27 mouse cellular contexts compared by ENCODE assay signal in the genomic region with DNA sequence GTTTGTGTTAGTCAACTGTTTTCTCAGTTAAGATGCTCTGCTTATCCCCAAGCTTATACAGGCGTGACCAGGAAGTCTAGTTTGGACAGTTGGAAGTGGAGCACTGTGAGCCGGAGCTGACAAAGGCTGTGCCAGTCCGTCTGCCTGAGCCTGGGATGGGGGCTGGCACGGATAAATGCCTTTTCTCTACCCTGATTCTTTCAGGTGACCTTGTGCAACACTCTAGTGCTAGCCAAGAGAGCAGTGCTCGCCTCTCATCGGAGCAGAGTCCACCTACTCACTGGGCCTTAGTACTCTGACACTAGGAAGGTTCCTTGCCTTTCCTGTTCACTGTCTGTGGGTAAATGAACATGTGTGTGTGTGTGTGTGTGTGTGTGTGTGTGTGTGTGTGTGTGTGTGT.
A peak's percentile ranks its signal among the peaks of the same experiment; 100 is the strongest.
DNase-seq lines count a peak whose midpoint lies in the region; ATAC-seq and TF ChIP-seq lines count a peak whose summit lies in the region.
"Had no signal": no experiment of that assay in that cellular context is flagged by ENCODE, and none has a peak within 500 bp of the region (broad histone marks: within the 10 kb centered on the region; RNA-seq: fewer than 3 reads in every experiment).

No protein-coding gene starts in this region.

- H3K27ac ChIP-seq in gastrocnemius, adult 2 months = no peak overlapping the region
- H3K27ac ChIP-seq in heart, postnatal 0 days (ENCODE audit: low read depth) = 0 out of 2 replicates have a peak overlapping the region, but pooled peaks have one; percentile 21
- peak overlapping the region; percentile 14; the same call in 1 of the 2 replicates for H3K27ac ChIP-seq in liver, adult 2 months (replicated peaks; ENCODE audit: insufficient read depth, low read depth, low read length)
- no peak overlapping the region for H3K27ac ChIP-seq in liver, embryonic 11.5 days (ENCODE audit: low read depth, low read length)
- H3K27ac ChIP-seq in neural tube, embryonic 15.5 days (replicated peaks) = 0 out of 2 replicates have a peak overlapping the region, but pooled peaks have one; percentile 9
- no peak overlapping the region for H3K27ac ChIP-seq in forebrain, embryonic 11.5 days (ENCODE audit: low read depth, low read length)
- H3K27ac ChIP-seq: embryonic facial prominence, embryonic 10.5 days; embryonic facial prominence, embryonic 13.5 days; forebrain, embryonic 13.5 days; heart, adult 2 months; hindbrain, embryonic 10.5 days had no signal

- TF ChIP-seq CTCF in gastrocnemius, adult 2 months (IDR thresholded peaks at IDR 0.05) = no peak
- no peak for TF ChIP-seq CTCF in heart, postnatal 0 days (IDR thresholded peaks at IDR 0.05; ENCODE audit: low read depth)
- TF ChIP-seq CTCF in liver, adult 2 months (IDR thresholded peaks at IDR 0.05; ENCODE audit: low read depth, low read length) = no peak

- WGBS in heart, postnatal 0 days = 89% methylated on average over 6 of the region's 6 CpGs
- 32% methylated on average over 6 of the region's 6 CpGs for WGBS in liver, adult 2 months
- WGBS in liver, embryonic 11.5 days = 81% methylated on average over 6 of the region's 6 CpGs
- 89% methylated on average over 6 of the region's 6 CpGs for WGBS in neural tube, embryonic 15.5 days
- WGBS in forebrain, embryonic 11.5 days = 87% methylated on average over 6 of the region's 6 CpGs

- ATAC-seq in heart, postnatal 0 days (ENCODE audit: insufficient read depth, low read depth) = no peak
- ATAC-seq in liver, embryonic 11.5 days (replicated peaks; ENCODE audit: low FRiP score) = no peak
- no peak for ATAC-seq in neural tube, embryonic 15.5 days (ENCODE audit: low FRiP score)
- no peak for ATAC-seq in forebrain, embryonic 11.5 days (replicated peaks; ENCODE audit: low FRiP score)
- ATAC-seq: activated CD4-positive, CD25-positive, alpha-beta regulatory T cell, adult 4 months; forebrain, embryonic 13.5 days; forebrain, embryonic 16.5 days; hindbrain, embryonic 16.5 days had no signal

- H3K36me3 ChIP-seq in heart, postnatal 0 days (replicated peaks; ENCODE audit: control insufficient read depth, insufficient read depth, low read length) = no peaks in the 10 kb centered on the region
- H3K36me3 ChIP-seq in liver, adult 2 months (ENCODE audit: control insufficient read depth, insufficient read depth, low read length) = no peaks in the 10 kb centered on the region
- no peaks in the 10 kb centered on the region for H3K36me3 ChIP-seq in liver, embryonic 11.5 days (ENCODE audit: control insufficient read depth, insufficient read depth, low read length)
- no peaks in the 10 kb centered on the region for H3K36me3 ChIP-seq in neural tube, embryonic 15.5 days
- H3K36me3 ChIP-seq in forebrain, embryonic 11.5 days (ENCODE audit: control insufficient read depth, insufficient read depth, low read length) = no peaks in the 10 kb centered on the region
- H3K36me3 ChIP-seq: embryonic facial prominence, embryonic 10.5 days; embryonic facial prominence, embryonic 13.5 days; heart, embryonic 13.5 days; hindbrain, embryonic 10.5 days; hindbrain, embryonic 13.5 days had no signal

- no peak overlapping the region for H3K9ac ChIP-seq in heart, postnatal 0 days (replicated peaks; ENCODE audit: low read depth, low read length)
- H3K9ac ChIP-seq in liver, adult 2 months (ENCODE audit: low read depth, low read length) = no peak overlapping the region
- H3K9ac ChIP-seq in liver, embryonic 11.5 days (ENCODE audit: low read depth, low read length) = no peak overlapping the region
- H3K9ac ChIP-seq in neural tube, embryonic 15.5 days (replicated peaks) = no peak overlapping the region
- no peak overlapping the region for H3K9ac ChIP-seq in forebrain, embryonic 11.5 days (ENCODE audit: low read length)
- H3K9ac ChIP-seq: embryonic facial prominence, embryonic 13.5 days; forebrain, embryonic 13.5 days; heart, embryonic 13.5 days; hindbrain, embryonic 13.5 days had no signal

- peak; percentile 4 for DNase-seq in gastrocnemius, postnatal 10 days
- DNase-seq in gastrocnemius, adult 2 months = no peak
- DNase-seq in heart, postnatal 0 days (ENCODE audit: low spot score) = no peak
- DNase-seq in heart, adult 8-10 months (ENCODE audit: low spot score) = no peak
- peak; percentile 92 for DNase-seq in liver, adult 2 months (ENCODE audit: extremely low read depth, low read depth, low spot score)
- DNase-seq in liver, embryonic 11.5 days (ENCODE audit: low spot score) = no peak
- no peak for DNase-seq in forebrain, embryonic 11.5 days (ENCODE audit: low spot score)
- DNase-seq: adrenal gland, adult 8-10 months; adrenal gland, postnatal 25 days; cerebellum, adult 11-12 months; cerebellum, adult 8-10 months; cerebellum, postnatal 10 days; cerebellum, postnatal 36 days; embryo, embryonic 11 days; gastrocnemius, postnatal 25 days; heart, adult 2 months had no signal

- H3K4me1 ChIP-seq in heart, postnatal 0 days (ENCODE audit: control insufficient read depth, insufficient read depth) = peaks cover 54% of the 10 kb centered on the region
- peaks cover 11% of the 10 kb centered on the region for H3K4me1 ChIP-seq in liver, adult 2 months (ENCODE audit: control insufficient read depth, insufficient read depth, low read length)
- no peaks in the 10 kb centered on the region for H3K4me1 ChIP-seq in liver, embryonic 11.5 days (replicated peaks; ENCODE audit: control insufficient read depth, insufficient read depth, low read length)
- H3K4me1 ChIP-seq in neural tube, embryonic 15.5 days = peaks cover 24% of the 10 kb centered on the region
- no peaks in the 10 kb centered on the region for H3K4me1 ChIP-seq in forebrain, embryonic 11.5 days (replicated peaks; ENCODE audit: control insufficient read depth, insufficient read depth, low read length)

- H3K27me3 ChIP-seq in heart, postnatal 0 days (ENCODE audit: control insufficient read depth, insufficient read depth, low read length) = no peaks in the 10 kb centered on the region
- H3K27me3 ChIP-seq in liver, adult 2 months (ENCODE audit: control insufficient read depth, insufficient read depth, low read length) = no peaks in the 10 kb centered on the region
- H3K27me3 ChIP-seq in liver, embryonic 11.5 days (replicated peaks; ENCODE audit: control insufficient read depth, insufficient read depth, low read length) = no peaks in the 10 kb centered on the region
- H3K27me3 ChIP-seq in neural tube, embryonic 15.5 days (replicated peaks) = no peaks in the 10 kb centered on the region
- no peaks in the 10 kb centered on the region for H3K27me3 ChIP-seq in forebrain, embryonic 11.5 days (ENCODE audit: control insufficient read depth, insufficient read depth, low read length)
- H3K27me3 ChIP-seq: embryonic facial prominence, embryonic 13.5 days; forebrain, embryonic 13.5 days; heart, embryonic 13.5 days; hindbrain, embryonic 13.5 days had no signal

- intact Hi-C loops in gastrocnemius, adult 2 months (cut with DNase I) = no loop called here

- H3K4me3 ChIP-seq in gastrocnemius, adult 2 months = no peak overlapping the region
- H3K4me3 ChIP-seq in heart, postnatal 0 days (ENCODE audit: low read depth, low read length) = no peak overlapping the region
- no peak overlapping the region for H3K4me3 ChIP-seq in liver, adult 2 months (ENCODE audit: insufficient read depth, low read depth, low read length)
- no peak overlapping the region for H3K4me3 ChIP-seq in liver, embryonic 11.5 days (ENCODE audit: low read depth, low read length)
- H3K4me3 ChIP-seq in neural tube, embryonic 15.5 days (replicated peaks) = no peak overlapping the region
- H3K4me3 ChIP-seq in forebrain, embryonic 11.5 days (ENCODE audit: low read depth, low read length) = no peak overlapping the region
- H3K4me3 ChIP-seq: embryonic facial prominence, embryonic 10.5 days; embryonic facial prominence, embryonic 13.5 days; erythroblast, embryonic 14.5 days; forebrain, embryonic 13.5 days; heart, adult 2 months; heart, embryonic 13.5 days; hindbrain, embryonic 10.5 days; hindbrain, embryonic 13.5 days had no signal

- no peak for TF ChIP-seq POLR2A in liver, adult 2 months (IDR thresholded peaks at IDR 0.05; ENCODE audit: extremely low read depth, insufficient read depth, low read length)

- no peaks in the 10 kb centered on the region for H3K79me2 ChIP-seq in liver, adult 2 months (ENCODE audit: control insufficient read depth, insufficient read depth, low read length)

- no peaks in the 10 kb centered on the region for H3K9me3 ChIP-seq in heart, postnatal 0 days (replicated peaks; ENCODE audit: control insufficient read depth, low read length)
- H3K9me3 ChIP-seq in liver, embryonic 11.5 days (ENCODE audit: control insufficient read depth, low read length) = no peaks in the 10 kb centered on the region
- H3K9me3 ChIP-seq in neural tube, embryonic 15.5 days (replicated peaks) = no peaks in the 10 kb centered on the region
- H3K9me3 ChIP-seq in forebrain, embryonic 11.5 days (ENCODE audit: control insufficient read depth, low read length) = no peaks in the 10 kb centered on the region
- H3K9me3 ChIP-seq: embryonic facial prominence, embryonic 13.5 days; forebrain, embryonic 13.5 days; heart, embryonic 13.5 days; hindbrain, embryonic 10.5 days; hindbrain, embryonic 13.5 days had no signal

- H3K4me2 ChIP-seq in heart, postnatal 0 days (ENCODE audit: low read depth, low read length) = no peak overlapping the region
- no peak overlapping the region for H3K4me2 ChIP-seq in liver, embryonic 11.5 days
- no peak overlapping the region for H3K4me2 ChIP-seq in neural tube, embryonic 15.5 days
- H3K4me2 ChIP-seq in forebrain, embryonic 11.5 days (ENCODE audit: low read depth, low read length, severe bottlenecking) = no peak overlapping the region
- H3K4me2 ChIP-seq: embryonic facial prominence, embryonic 13.5 days; forebrain, embryonic 13.5 days; heart, embryonic 13.5 days; hindbrain, embryonic 13.5 days had no signal

- no peak for TF ChIP-seq EP300 in heart, postnatal 0 days (IDR thresholded peaks at IDR 0.05; ENCODE audit: low read depth)

Comparison
In these comparisons a context has a peak if more than half of its experiments do, and no peak if none do; other contexts are left out.
1. DNase-seq: peak in gastrocnemius, postnatal 10 days (single experiment) and liver, adult 2 months (single experiment); none in gastrocnemius, adult 2 months (single experiment), heart, postnatal 0 days (single experiment), heart, adult 8-10 months (single experiment), liver, embryonic 11.5 days (single experiment) and forebrain, embryonic 11.5 days (single experiment).
2. H3K27ac ChIP-seq: peak in heart, postnatal 0 days (single experiment), liver, adult 2 months (single experiment) and neural tube, embryonic 15.5 days (single experiment); none in gastrocnemius, adult 2 months (single experiment), liver, embryonic 11.5 days (single experiment) and forebrain, embryonic 11.5 days (single experiment).